Mouse (Mus musculus): ENCODE data around the gene Tnrc6c.

DNA sequence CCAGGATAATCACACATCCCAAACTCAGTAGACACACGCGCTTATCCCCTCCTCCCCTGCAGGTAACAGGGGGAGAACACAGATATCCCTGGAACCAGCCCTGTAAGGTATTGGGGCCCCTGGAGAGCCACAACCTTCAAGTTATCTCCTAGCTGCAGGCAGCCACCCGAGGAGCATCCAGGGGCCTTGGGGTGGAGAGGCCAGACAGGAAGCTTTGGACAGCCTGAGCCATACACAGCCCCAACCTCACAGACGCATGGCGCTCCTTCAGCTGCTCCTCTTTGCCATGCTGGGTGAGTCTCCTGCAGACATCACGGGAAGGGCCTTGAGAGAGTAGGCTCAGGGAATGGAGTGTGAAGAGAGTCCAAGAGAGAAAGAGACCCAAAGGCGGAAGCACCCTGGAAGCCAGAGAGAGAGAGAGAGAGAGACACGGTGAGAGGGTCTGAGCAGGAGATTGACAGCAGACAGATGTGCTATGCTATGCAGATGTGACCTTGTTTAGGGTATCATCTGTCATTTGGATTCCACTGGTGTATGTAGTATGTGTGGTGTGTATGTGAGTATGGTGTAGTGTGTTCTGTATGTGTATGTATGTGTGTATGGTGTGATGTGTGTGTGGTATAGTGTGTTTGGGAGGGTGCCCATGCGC lies 143.5 kb downstream of the Tnrc6c start, which contains the start of gene 6030468B19Rik:
- TF ChIP-seq CTCF (IDR thresholded peaks at IDR 0.05; ENCODE audit: low read depth) (no peak), EP300 (IDR thresholded peaks at IDR 0.05; ENCODE audit: low read depth) (peak; percentile 96)

All from liver, postnatal 0 days (tissue).